Mouse (Mus musculus): ENCODE measurements around the gene Capn2. TPM values are rescaled to one million over a fixed set of nuclear protein-coding genes. Genes with fewer than 3 reads are reported as not detected.

Capn2 gene
- total RNA-seq (2015; ENCODE audit: low replicate concordance) = 15.5 and 17.2 TPM in 2 replicates
- 6.7 and 15.0 TPM in 2 replicates for total RNA-seq (2017; ENCODE audit: low replicate concordance)

DNA sequence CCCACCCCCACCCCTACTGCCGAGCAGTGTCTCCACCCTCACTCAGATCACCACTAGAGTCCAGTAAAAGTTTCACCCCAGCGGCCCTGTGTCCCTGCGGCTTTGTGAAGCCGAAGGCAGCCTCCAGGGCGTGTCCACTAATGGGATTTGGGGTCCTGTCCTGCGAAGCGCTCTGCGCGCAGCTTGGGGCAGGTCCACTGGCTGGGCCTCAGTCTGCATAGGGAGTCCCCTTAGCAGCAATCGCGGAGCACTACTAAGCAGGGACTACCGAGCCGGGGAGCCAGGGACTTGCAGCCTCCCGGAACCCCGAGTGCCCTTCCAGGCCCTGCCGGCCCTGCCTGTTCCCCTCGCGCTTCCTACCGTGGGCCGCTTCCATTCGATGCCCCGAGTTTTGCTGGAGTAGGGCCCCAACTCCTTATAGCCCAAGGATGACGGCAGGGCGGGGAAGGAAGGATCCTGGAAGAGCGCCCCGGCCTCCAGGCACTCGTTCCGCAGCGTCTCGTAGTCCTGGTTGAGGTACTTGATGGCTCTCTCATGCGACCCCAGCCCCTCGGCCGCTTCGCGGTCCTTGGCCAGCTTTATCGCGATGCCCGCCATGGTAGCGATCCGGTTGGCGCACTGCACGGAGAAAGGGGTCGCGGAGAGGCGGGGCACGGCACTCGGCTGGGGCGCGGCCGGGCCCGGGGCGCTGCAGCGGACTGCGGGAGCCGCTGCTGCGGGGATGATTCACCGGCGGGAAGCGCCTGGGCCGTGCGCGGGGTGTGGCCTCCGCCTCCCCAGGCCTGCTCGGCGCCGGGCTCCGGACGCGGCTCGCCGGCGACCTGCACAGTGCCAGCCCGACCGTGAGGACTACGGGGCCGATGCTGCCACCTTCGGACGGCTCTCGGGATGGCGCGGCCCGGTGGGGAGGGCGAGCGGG is at the start of gene Capn2:
Capn2 (minus strand) TSS at position 851 of the 919 bp plus-strand sequence.
- no peak for ATAC-seq (replicated peaks; ENCODE audit: low FRiP score, poor library complexity, severe bottlenecking)

GRCm38 (mm10) chr1:182565351-182565835 is 48.0 kb upstream of the Capn2 start:
- ATAC-seq (replicated peaks; ENCODE audit: low FRiP score, poor library complexity, severe bottlenecking) = no peak

GRCm38 (mm10) chr1:182564408-182565120 is 47.2 kb upstream of the Capn2 start, which contains the start of gene Capn8:
Gene Capn8 (plus strand): TSS chr1:182565007.
- no peak for ATAC-seq (replicated peaks; ENCODE audit: low FRiP score, poor library complexity, severe bottlenecking)

DNA sequence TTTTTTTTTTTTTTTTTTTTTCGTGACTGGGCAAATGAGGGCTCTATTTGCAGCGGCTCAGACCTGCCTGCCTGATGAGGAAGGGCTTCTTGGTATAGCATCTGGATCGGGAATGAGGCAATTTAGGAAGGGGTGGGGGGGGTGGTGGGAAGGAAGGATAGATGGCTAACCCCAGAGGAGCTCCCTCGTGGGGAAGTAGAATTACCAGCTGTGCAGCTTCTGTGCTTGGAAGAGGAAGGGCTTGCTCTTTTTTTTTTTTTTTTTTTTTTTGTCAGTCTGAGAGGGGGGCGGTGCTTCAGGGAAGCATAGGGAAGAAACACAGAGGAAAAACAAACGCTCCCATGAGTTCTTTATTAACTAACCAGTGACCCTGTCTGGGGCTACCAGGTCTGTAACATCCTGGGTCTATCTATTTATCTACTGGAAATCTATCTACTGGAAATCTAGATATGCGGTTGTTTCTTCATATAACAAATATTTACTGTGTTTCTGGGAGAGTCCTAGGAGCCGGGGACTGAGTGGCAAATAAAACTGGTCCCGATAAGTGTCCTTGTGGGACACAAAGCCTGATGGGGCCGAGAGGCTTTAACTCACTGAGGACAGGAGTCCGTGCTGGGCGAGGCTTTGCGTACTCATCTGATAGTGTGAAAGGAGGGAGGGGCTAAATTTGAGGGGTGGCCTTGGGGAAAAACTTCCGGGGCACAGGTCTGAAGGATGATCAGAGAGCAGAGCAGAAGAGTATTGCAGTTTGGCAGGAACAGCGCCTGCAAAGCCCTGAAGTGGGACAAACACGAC is 45.4 kb upstream of the Capn2 start:
- no peak for ATAC-seq (replicated peaks; ENCODE audit: low FRiP score, poor library complexity, severe bottlenecking)

- no peak for ATAC-seq (replicated peaks; ENCODE audit: low FRiP score, poor library complexity, severe bottlenecking)
Measured at GRCm38 (mm10) chr1:182561945-182562514, 44.6 kb upstream of the Capn2 start.

DNA sequence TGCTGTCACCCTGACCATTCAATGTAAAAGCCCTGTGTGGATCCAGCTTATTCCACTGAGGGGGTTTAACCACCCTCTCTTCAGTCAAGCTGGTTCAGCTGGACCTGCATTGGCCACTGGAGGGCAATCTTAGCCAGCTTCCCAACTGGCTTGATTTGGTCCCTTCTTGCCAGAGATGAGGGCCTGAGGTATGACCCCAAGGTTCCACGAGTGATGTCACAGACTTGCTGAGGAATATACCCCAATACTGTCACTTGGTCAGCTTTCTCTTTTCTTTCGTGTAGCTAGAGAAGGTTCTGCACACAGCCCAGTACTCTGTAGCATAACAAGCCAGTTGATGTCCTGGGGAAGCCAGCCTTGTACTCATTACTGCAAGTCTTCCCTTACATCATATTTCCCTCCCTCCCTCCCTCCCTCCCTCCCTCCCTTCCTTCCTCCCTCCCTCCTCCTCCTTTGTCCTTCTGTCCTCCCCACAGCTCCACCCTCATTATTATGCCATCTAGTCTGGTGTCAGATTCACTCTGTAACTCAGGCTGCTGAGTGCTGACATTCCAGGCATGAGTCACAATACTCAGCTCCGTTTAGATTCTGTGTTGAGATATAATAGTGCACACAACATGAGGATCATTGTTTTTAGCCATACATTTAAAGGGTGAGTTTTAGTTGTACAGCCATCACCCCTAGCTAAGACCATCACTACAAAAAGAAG is 43.1 kb upstream of the Capn2 start:
- no peak for ATAC-seq (replicated peaks; ENCODE audit: low FRiP score, poor library complexity, severe bottlenecking)

DNA sequence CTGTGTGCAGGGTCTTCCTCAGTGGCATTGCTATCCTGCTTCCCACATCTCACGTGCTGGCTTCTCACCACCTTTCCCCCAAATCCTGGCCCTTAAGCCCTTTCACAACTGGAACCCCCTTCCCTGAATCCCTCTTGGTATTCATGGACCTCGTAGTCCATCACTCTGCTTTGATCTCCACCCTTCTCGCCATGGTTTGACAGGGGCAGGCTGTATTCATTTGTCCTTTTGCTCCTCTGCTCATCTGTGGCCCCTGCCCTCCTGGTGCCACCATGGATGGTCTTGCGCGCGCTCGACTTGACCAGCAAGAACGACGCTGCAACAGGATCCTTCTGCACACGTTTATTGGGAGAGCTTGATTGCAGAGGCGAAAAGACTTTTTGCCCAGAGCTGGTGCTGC is 42.1 kb upstream of the Capn2 start:
- no peak for ATAC-seq (replicated peaks; ENCODE audit: low FRiP score, poor library complexity, severe bottlenecking)

GRCm38 (mm10) chr1:182558271-182558670 is 40.9 kb upstream of the Capn2 start:
- no peak for ATAC-seq (replicated peaks; ENCODE audit: low FRiP score, poor library complexity, severe bottlenecking)

DNA sequence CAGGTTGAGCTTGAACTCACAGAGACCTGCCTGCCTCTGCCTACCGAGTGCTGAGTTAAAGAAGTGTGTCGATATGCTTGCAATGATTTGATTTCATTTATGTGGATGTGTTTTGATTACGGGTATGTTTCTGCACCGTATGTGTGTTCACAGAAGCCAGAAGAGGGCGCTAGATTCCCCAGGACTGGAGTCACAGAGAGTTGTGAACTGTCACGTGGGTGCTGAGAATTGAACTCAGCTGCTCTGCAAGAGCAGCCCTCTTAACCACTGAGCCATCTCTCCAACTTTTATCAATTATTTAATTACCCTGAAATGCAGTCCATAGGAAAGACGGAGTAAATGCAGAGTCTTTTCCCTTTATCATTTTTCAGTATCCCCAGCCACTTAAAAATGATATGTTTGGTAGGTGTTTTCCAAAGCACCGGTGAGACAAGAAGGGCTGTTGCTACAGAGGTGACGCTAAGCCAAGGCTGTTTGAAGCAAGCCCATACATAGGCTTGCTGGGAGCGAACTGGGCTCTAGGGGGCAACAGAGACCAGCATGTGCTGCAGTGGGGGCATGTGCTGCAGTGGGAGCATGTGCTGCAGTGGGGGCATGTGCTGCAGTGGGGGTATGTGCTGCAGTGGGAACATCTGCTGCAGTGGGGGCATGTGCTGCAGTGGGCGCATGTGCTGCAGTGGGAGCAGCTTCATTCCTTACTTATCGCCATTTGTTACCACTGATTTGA is 36.4 kb upstream of the Capn2 start:
- no peak for ATAC-seq (replicated peaks; ENCODE audit: low FRiP score, poor library complexity, severe bottlenecking)

DNA sequence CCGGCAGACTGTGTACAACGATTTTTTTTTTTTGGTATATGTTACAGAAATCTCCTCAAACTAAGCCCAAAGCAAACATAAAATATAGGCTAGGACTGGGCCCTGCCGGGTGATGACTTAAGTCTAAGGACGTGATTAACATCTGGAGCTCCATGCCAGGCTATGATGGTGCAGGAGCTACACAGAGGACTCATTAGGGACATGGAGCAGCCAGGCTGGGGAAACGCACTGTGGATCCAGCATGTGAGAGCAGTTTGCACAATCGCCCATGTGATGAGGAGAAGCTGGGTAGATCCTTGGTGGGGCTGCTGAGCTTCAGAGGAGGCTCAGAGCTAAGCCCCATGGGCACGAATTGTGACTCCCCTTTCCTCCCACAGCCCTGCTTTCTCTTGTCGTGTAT is 33.4 kb upstream of the Capn2 start:
- no peak for ATAC-seq (replicated peaks; ENCODE audit: low FRiP score, poor library complexity, severe bottlenecking)

DNA sequence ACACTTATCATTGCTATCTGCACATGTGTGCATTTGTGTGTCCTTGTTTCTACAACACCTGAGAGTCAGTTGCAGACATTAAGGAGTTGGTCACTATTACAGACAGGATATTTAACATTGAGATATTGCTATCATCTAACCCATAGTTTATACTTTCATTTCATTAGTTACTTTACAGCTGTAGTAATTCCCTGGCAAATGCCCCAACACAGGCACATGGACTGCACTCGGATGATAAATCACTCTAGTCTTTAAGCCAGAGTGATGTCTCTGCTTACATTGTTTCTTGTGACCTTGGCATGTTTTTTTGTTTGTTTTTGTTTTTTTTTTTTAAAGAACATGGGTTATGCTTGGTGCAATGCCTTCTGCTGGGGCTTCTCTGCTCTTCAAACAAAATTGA is 26.5 kb upstream of the Capn2 start:
- no peak for ATAC-seq (replicated peaks; ENCODE audit: low FRiP score, poor library complexity, severe bottlenecking)

GRCm38 (mm10) chr1:182543136-182543535 is 25.7 kb upstream of the Capn2 start:
- no peak for ATAC-seq (replicated peaks; ENCODE audit: low FRiP score, poor library complexity, severe bottlenecking)

DNA sequence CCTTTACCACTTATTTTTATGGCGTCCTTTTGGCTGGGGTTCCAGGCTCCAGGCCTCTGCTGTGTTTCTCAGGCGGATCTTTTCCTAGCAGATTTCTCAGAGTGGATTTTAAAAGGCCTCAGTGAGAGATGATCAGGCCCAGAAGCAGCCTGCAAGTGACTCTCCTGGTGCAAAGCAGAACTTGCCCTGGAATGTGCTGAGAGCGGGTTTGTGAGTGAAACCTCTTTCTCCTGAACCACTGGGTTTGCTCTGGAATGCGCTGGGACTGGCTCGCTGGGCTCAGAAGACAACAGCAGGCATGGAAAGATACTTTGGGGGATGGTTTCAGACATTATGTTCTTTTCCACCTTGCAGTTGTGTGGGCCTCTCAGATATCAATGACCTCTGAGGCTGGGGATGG is 24.7 kb upstream of the Capn2 start:
- ATAC-seq (replicated peaks; ENCODE audit: low FRiP score, poor library complexity, severe bottlenecking) = no peak

- ATAC-seq (replicated peaks; ENCODE audit: low FRiP score, poor library complexity, severe bottlenecking) = no peak
Measured at GRCm38 (mm10) chr1:182539023-182539940, 21.9 kb upstream of the Capn2 start.

DNA sequence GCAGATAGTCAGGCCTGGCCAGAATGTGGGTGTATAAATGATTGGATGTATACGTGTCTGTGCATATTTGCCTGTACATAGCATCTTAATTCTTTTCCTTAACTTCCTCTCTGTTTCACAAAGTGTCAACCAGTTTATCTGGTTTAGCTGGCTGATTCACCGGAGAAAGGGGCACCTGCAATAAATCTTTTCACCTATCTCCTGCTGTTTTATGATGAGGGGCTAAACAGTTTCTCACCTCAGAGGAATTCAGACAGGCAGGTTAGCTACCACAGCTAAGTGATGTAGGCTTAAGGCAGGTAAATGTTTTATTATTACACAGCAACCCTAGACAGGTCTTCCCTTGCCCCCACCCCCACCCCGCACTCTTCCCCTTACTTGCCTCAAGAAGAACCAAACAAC is 17.7 kb upstream of the Capn2 start:
- no peak for ATAC-seq (replicated peaks; ENCODE audit: low FRiP score, poor library complexity, severe bottlenecking)

- no peak for ATAC-seq (replicated peaks; ENCODE audit: low FRiP score, poor library complexity, severe bottlenecking)
Measured at GRCm38 (mm10) chr1:182533583-182533982, 16.2 kb upstream of the Capn2 start.
